In the genomic region with DNA sequence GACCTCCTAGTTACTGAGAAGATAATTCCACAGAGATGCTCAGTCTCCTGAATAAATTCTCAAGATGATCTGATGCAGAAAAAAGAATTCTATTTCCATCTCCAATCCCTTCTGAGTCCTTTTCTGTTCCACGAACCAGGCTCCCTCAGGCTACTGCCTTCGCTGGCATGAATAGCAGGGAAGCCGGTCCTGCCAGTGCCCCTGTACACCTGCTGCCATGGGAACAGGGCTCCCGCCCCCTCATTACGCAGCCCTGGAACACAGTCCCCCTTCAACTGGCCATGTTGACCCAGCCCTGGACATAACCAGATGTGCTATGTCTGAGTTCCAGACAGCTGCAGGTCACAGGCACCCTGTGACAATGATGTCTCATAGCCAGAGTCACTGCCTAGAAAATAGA, we compare ENCODE assay signal across 10 mouse cellular contexts.
DNase-seq lines count a peak whose midpoint lies in the region.
"Had no signal": no experiment of that assay in that cellular context is flagged by ENCODE, and none has a peak within 500 bp of the region (broad histone marks: within the 10 kb centered on the region; RNA-seq: fewer than 3 reads in every experiment).

No protein-coding gene starts in this region.

- DNase-seq in frontal cortex, postnatal 10 days (ENCODE audit: low spot score in 2 of 2) = peak; percentile 17 to 34
- no peak for DNase-seq in frontal cortex, postnatal 25 days (ENCODE audit: low spot score in 2 of 2)
- DNase-seq in layer of hippocampus, adult 9-11 months = peak; percentile 25
- no peak for DNase-seq in layer of hippocampus, adult 8-10 months (ENCODE audit: low spot score in 2 of 2)
- peak; percentile 35 for DNase-seq in right cerebral cortex, postnatal 14 days
- no peak for DNase-seq in right cerebral cortex, postnatal 36 days (ENCODE audit: low spot score in 2 of 2)
- DNase-seq in liver = no peak
- DNase-seq: cerebellum, adult 11 months; lung, adult 18-20 months; thymus, postnatal 4 days had no signal

Comparison
In these comparisons a context has a peak if more than half of its experiments do, and no peak if none do; other contexts are left out.
1. DNase-seq: peak in frontal cortex, postnatal 10 days (2 of 2), layer of hippocampus, adult 9-11 months (single experiment) and right cerebral cortex, postnatal 14 days (single experiment); none in frontal cortex, postnatal 25 days (0 of 2), layer of hippocampus, adult 8-10 months (0 of 2), right cerebral cortex, postnatal 36 days (0 of 2) and liver (single experiment).